Mouse (Mus musculus): ENCODE results near the gene Myo1a.

Myo1a gene

GRCm38 (mm10) chr10:127728437-127728836 is 23.5 kb downstream of the Myo1a start:
- DNase-seq (ENCODE audit: low spot score): no peak

- no peak for DNase-seq (ENCODE audit: low spot score)
Measured at GRCm38 (mm10) chr10:127730285-127730932, 25.4 kb downstream of the Myo1a start.

GRCm38 (mm10) chr10:127730933-127731310 is 26.0 kb downstream of the Myo1a start:
- no peak for DNase-seq (ENCODE audit: low spot score)

GRCm38 (mm10) chr10:127731397-127731796 is 26.4 kb downstream of the Myo1a start:
- DNase-seq (ENCODE audit: low spot score): no peak

DNA sequence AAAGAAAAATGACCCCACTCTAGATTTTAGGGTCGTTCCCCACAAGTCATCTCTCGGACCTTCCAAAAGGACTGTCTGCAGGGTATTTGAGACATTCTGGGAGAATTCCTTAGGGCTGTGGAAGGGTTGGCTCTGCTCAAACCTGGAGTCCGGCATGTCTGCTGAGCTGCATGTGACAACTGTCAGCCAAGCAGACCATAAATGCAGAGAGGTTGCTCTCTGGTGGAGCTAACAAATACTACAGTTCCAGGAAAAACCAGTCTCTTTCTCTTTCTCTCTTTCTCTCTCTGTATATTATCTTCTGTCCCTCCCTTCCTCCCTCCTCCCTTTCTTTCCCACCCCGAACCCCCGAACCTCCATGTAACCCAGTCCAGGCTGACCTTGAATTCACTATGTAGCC is 29.5 kb downstream of the Myo1a start:
- peak; percentile 54 for DNase-seq (ENCODE audit: low spot score)

DNA sequence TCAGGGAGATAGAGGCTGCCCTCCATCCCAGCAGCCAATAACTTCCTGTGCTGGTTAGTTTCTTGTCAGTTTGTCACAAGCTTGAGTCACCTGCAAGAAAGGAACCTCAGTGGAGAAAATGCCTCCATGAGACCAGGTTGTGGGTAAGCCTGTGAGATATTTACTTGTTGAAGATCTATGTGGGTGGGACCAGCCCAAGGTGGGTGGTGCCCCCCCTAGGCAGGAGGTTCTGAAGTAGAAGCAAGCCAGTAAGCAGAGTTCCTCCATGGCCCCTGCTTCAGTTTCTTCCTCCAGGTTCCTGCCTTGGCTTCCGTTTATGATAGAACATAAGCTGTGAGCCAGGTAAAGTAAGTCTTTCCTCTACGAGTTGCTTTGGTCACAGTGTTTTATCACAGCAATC is 31.3 kb downstream of the Myo1a start:
- DNase-seq (ENCODE audit: low spot score): no peak

GRCm38 (mm10) chr10:127736916-127737315 is 31.9 kb downstream of the Myo1a start:
- DNase-seq (ENCODE audit: low spot score): no peak

GRCm38 (mm10) chr10:127737552-127737951 is 32.6 kb downstream of the Myo1a start:
- no peak for DNase-seq (ENCODE audit: low spot score)

DNA sequence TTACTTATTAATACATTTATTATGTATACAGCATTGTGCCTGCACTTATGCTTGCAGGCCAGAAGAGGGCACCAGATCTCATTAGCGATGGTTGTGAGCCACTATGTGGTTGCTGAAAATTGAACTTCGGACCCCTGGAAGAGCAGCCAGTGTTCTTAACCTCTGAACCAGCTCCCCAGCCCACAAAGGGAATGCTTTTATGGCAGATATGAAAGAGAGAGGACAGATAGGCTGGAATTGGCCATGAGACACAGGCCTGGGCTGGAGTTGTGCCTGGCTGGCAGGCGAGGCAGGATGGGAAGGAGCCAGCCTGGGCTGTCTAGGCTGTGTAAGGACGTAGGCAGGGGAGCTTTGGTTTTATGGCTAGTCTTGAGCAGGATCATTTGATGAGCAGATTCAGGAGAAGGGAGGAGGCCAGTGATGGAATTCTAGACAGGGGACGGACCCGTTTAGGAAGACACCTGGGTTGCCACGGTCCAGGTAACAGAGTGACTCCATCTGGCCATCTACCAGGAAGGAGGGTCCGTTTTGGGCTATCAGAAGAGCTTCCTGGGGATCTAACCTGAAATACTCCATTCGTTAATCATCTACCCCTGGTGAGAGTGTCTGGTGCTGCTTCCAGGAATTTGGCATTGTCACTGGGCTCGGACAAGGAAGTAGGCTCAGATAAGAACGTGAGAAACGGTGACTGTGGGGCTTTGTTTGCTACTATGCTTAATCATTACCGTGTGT is 33.3 kb downstream of the Myo1a start:
- peak; percentile 55 for DNase-seq (ENCODE audit: low spot score)

DNA sequence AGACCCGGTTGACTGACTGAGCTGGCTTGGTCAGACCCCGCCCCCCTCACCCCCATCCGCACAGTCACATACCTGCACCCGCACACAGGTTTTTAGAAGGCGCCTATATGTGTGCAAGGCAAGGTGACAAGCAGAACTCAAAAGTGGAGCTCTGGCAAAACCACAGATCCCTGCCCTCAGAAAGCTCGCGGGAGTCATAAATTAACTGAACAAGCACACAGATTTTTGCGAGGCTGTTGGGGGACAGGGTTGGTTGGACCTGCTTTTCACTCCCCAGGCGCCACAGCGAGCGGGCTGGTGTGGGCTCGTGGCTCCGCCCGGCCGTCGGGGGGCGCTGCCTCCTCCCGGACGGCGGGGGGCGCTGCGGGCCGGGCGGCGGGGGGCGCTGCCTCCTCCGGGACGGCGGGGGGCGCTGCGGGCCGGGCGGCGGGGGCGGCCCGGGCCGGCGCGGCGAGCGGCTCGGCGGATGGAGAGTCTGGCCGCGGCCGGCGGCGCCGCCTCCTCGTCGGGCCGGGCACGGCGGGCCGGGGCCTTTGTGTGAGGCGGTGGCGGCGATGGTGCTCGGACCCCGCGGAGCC is 34.2 kb downstream of the Myo1a start, which contains the start of gene Zbtb39:
Gene Zbtb39 (plus strand): TSS at position 456 of the 578 bp plus-strand sequence.
- peak; percentile 82 for DNase-seq (ENCODE audit: low spot score)

- DNase-seq (ENCODE audit: low spot score): peak; percentile 48
Measured at GRCm38 (mm10) chr10:127739661-127740161, 34.7 kb downstream of the Myo1a start.

- DNase-seq (ENCODE audit: low spot score): peak; percentile 65
Measured at GRCm38 (mm10) chr10:127744661-127745060, 39.7 kb downstream of the Myo1a start.

DNA sequence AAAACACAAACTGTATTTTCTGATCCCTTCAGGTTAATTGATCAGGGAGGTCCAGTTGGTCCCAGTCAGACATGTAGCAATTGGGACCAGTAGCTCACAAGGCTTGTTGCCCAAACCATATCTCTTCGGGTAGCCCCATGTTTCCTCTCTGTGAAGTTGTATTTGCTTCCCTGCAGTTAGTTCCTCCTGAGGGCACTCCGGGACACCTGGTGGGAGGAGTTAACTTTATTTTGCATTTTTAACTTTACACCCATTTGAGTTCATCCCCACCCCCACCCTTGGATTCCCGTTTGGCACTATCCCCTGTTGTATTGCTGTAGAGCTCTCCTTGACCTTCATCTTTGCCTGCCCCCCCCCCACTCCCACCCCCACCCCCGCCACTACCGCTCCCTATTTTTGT is 40.9 kb downstream of the Myo1a start:
- DNase-seq (ENCODE audit: low spot score): no peak

DNA sequence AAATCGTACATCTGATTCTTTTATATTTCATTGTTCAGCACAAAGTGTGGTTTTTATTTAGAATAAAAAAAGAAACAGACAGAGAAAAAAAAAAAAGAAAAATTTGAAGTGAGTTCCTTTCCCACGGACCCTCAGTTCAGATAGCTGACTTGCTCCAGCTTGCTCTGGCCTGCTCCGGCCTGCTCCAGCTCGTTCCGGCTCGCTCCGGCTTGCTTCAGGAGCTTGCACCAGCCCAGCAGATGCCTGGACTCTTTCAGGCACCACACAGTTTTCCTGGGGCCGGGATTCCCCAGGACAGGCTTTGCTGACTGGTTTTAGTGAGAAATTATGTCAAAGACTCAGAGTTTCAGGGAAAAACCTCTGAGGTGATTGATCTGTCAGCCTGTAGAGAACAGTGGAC is 42.3 kb downstream of the Myo1a start:
- no peak for DNase-seq (ENCODE audit: low spot score)

GRCm38 (mm10) chr10:127748847-127749612 is 44.1 kb downstream of the Myo1a start:
- peak; percentile 33 for DNase-seq (ENCODE audit: low spot score)

DNA sequence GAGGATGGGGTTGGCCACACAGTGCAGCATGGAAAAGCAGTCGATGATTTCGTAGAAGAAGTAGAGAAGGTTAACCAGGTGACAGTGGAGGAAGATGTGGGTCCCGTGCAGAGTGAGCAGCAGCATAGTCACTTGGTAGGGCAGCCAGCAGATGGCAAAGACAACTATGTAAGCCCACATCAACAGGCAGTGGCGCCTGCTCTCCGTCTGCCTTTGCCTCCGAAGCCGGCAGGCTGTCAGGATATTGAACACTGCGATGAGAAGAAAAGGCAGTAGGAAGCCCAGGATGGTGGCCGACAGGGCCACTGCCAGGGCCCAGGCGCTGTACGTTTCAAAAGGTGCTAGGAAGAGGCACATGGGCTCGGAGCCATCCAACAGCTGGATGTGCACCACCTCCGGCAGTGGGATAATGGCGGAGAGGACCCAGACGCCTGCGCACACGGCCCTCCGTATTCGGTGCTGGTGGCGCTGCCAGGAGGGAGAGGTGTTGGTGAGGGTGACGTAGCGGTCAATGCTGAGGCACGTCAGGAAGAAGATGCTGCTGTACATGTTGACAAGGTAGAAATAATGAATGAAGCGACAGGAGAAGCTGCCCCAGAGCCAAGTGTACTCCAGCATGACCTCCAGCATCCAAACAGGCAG is 45.3 kb downstream of the Myo1a start:
- no peak for DNase-seq (ENCODE audit: low spot score)

- no peak for DNase-seq (ENCODE audit: low spot score)
Measured at GRCm38 (mm10) chr10:127751548-127751947, 46.6 kb downstream of the Myo1a start, which contains the start of gene Gpr182. TSS of gene Gpr182 (minus strand) at chr10:127751732.

DNA sequence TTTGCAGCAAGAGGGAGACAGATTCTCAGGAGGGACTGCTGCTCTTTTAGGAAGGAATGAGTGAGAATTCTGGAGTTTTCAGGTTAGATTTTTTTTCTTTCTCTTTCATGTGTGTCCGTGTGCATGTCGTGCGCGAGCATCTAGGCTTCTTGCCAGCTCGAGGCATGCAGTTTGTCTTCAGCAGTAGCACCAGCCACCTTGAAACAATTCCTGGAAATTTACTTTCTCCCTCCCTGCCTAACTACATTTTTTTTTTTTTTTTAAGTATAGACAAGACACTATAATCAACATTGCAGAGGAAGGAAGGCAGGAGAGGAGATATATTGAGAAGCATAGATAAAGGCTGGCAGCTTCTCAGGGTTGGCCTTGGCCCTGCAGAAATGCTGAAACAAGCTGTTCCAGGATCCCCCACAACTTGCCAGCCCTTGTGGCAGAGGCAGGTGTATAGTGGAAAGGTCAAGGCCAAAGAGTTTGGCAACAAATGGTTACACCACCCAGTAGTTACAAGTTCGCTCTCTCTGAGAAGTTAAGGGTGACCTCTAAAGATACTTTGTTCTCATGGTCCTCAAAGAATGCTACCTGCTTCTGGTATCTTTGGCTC is 49.7 kb downstream of the Myo1a start:
- no peak for DNase-seq (ENCODE audit: low spot score)

GRCm38 (mm10) chr10:127755246-127755645 is 50.3 kb downstream of the Myo1a start:
- no peak for DNase-seq (ENCODE audit: low spot score)

GRCm38 (mm10) chr10:127755770-127756468 is 50.9 kb downstream of the Myo1a start:
- no peak for DNase-seq (ENCODE audit: low spot score)

All from embryo, embryonic 10.5 days (tissue).